Mouse (Mus musculus): ENCODE data around the gene Gm49510. TPM values are rescaled to one million over a fixed set of nuclear protein-coding genes. Genes with fewer than 3 reads are reported as not detected.

The Gm49510 gene
- total and polyA plus RNA-seq, 3 experiments = 0.12 to 0.25 TPM; not detected in 1

DNA sequence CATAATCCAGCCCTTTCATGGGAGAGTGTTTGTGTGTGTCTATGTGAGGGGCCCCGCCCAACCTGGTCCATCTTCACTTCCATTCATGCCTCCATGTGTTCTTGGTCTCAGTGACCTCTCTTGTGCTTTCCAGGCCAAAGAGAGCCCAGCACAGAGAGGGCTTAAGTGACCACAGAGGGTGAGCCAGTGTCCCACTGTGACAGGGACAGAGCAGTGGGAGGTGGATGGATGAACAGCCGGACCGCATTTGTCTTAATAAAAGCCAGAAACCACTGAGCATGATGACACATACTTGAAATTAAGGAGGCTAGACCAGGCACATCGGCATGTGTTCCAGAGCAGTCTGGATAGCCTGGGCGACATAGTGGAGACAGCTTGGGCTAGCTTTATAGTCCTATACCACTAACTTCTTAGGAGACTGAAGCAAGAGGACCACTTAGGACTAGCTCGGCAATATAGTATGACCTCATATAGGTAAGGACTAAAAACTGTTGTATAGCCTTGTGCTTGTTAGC is 30.8 kb downstream of the Gm49510 start:
- TF ChIP-seq E2F4 (IDR thresholded peaks at IDR 0.05; ENCODE audit: insufficient replicate concordance, low read depth, low read length) (no peak), JUN (IDR thresholded peaks at IDR 0.05; ENCODE audit: insufficient read depth, low read depth, low read length) (no peak), USF2 (conservative IDR thresholded peaks at IDR 0.05; ENCODE audit: low read depth, low read length) (no peak), SMC3 (IDR thresholded peaks at IDR 0.05; ENCODE audit: low read depth, low read length) (no peak), MYC (IDR thresholded peaks at IDR 0.05; ENCODE audit: low read depth, low read length) (no peak), USF1 (IDR thresholded peaks at IDR 0.05; ENCODE audit: low read depth, low read length) (no peak), GABPA (IDR thresholded peaks at IDR 0.05; ENCODE audit: insufficient replicate concordance, low read depth, low read length) (no peak), RAD21 (IDR thresholded peaks at IDR 0.05; ENCODE audit: low read depth, low read length) (no peak), IRF4 (IDR thresholded peaks at IDR 0.05; ENCODE audit: low read depth, low read length) (no peak), KAT2A (IDR thresholded peaks at IDR 0.05; ENCODE audit: insufficient replicate concordance, low read length) (no peak), NRF1 (IDR thresholded peaks at IDR 0.05; ENCODE audit: low read depth, low read length) (no peak)
- dilution Hi-C loops (cut with MboI; ENCODE audit: extremely low pct_ligation_motif_present, extremely low pct_unique_long_range_greater_than_20kb, low sequenced_read_pairs) = no loop called here
- no peak for DNase-seq (ENCODE audit: extremely low read depth)
- Histone ChIP-seq H3K9me3 (replicated peaks; ENCODE audit: low read length) (no peaks in the 10 kb centered on the region), H3K4me2 (ENCODE audit: insufficient read depth, low read depth, poor library complexity, severe bottlenecking) (no peak overlapping the region), H3K79me2 (replicated peaks; ENCODE audit: control insufficient read depth, extremely low read depth, insufficient read depth, poor library complexity, severe bottlenecking) (peaks cover 4% of the 10 kb centered on the region; the same call in 1 of the 2 replicates), H3K4me1 (ENCODE audit: control insufficient read depth in 1 of 2, insufficient read depth in 2 of 2) (peaks cover 9 to 41% of the 10 kb centered on the region in 2 experiments; a peak in 3 of 4 replicates), H3K27ac (ENCODE audit: insufficient read depth, low read depth) (0 out of 2 replicates have a peak overlapping the region, but pooled peaks have one; percentile 22), H3K4me3 (replicated peaks in 1 of 3; ENCODE audit: low read depth in 2 of 3, low read length in 2 of 3, poor library complexity in 1 of 3) (no peak overlapping the region), H3K9ac (ENCODE audit: insufficient read depth, low read depth) (no peak overlapping the region), H3K27me3 (replicated peaks) (no peaks in the 10 kb centered on the region), H3K36me3 (replicated peaks in 1 of 2; ENCODE audit: control insufficient read depth in 1 of 2, insufficient read depth in 1 of 2, low read length in 1 of 2) (peaks cover 12 to 25% of the 10 kb centered on the region in 2 experiments)
- in situ Hi-C loops (cut with MboI; ENCODE audit: low pct_ligation_motif_present, low pct_unique_long_range_greater_than_20kb, low sequenced_read_pairs) = no loop called here

DNA sequence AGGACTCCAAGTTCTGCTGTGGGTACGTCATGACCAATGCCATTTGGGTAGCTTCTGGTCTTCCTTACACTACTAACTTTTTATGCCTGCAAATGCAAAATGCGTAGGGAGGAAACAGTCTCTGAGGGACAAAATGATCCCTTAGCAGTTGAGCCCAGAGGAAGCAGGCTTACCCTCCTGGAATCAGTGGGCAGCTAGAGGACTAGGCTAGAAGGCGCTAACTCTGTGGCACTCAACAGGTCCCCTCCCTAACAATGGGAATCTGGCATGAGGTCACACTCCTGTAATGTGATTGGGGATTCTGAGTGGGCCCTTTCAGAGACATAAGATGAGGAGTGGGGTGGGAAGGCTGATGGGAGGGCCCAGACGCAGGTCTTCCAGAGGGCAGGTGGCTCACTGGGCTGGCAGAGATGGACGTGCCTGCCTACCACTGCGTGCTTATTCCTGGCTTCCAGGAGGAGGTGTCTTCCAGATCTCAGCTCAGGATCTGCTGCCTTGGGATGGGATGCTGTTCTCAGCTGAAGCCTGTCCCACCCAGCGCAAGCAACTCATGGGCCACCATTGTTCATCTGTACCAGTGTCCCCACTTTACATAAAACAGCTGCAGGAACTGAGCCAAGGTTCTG is 31.4 kb downstream of the Gm49510 start:
- DNase-seq (ENCODE audit: extremely low read depth) = no peak
- dilution Hi-C loops (cut with MboI; ENCODE audit: extremely low pct_ligation_motif_present, extremely low pct_unique_long_range_greater_than_20kb, low sequenced_read_pairs) (no loop called here), in situ Hi-C loops (cut with MboI; ENCODE audit: low pct_ligation_motif_present, low pct_unique_long_range_greater_than_20kb, low sequenced_read_pairs) (no loop called here)
- Histone ChIP-seq H3K4me1 (ENCODE audit: control insufficient read depth in 1 of 2, insufficient read depth in 2 of 2) (peaks cover 4 to 37% of the 10 kb centered on the region in 2 experiments), H3K4me2 (ENCODE audit: insufficient read depth, low read depth, poor library complexity, severe bottlenecking) (no peak overlapping the region), H3K4me3 (replicated peaks in 1 of 3; ENCODE audit: low read depth in 2 of 3, low read length in 2 of 3, poor library complexity in 1 of 3) (no peak overlapping the region), H3K9ac (ENCODE audit: insufficient read depth, low read depth) (no peak overlapping the region), H3K9me3 (replicated peaks; ENCODE audit: low read length) (no peaks in the 10 kb centered on the region), H3K79me2 (replicated peaks; ENCODE audit: control insufficient read depth, extremely low read depth, insufficient read depth, poor library complexity, severe bottlenecking) (peaks cover 11% of the 10 kb centered on the region; the same call in 1 of the 2 replicates), H3K27ac (ENCODE audit: insufficient read depth, low read depth) (peak overlapping the region; percentile 18; the same call in 1 of the 2 replicates), H3K27me3 (replicated peaks) (no peaks in the 10 kb centered on the region), H3K36me3 (replicated peaks in 1 of 2; ENCODE audit: control insufficient read depth in 1 of 2, insufficient read depth in 1 of 2, low read length in 1 of 2) (peaks cover 12 to 25% of the 10 kb centered on the region in 2 experiments)
- TF ChIP-seq MYC (IDR thresholded peaks at IDR 0.05; ENCODE audit: low read depth, low read length) = no peak
- peak; percentile 64; the same call in 1 of the 2 replicates for TF ChIP-seq POLR2AphosphoS2 (IDR thresholded peaks at IDR 0.05; ENCODE audit: low read depth, low read length)
- 0 out of 2 replicates have a peak, but pooled peaks have one; percentile 7 for TF ChIP-seq ZMIZ1 (IDR thresholded peaks at IDR 0.05; ENCODE audit: low read depth, low read length)
